Mouse (Mus musculus): Measurements from ENCODE around the gene Mmd.

DNA sequence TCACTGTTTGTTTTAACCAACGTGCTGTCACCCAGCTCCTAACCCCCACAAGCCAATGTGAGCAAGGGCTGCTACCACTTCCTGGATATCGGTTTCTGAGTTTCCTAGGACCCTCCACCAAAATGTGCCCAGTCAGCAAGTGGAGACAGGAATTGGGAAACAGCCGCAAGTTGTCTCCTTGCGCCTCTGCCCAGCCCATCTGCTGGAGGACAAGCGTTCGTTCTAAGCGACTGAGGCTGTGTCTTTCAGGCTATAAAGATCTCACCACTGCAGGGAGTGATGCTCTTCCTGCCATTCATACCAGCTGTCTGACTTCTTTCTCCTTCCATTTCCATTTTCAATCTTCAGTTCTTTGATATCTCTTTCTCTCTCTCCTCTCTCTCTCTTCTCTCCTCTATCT, 71.7 kb downstream of the Mmd start:
- TF ChIP-seq CTCF (IDR thresholded peaks at IDR 0.05; ENCODE audit: borderline replicate concordance, extremely low read depth, insufficient read depth, insufficient read length) (no peak), POLR2A (IDR thresholded peaks at IDR 0.05; ENCODE audit: borderline replicate concordance, extremely low read depth, insufficient read depth, insufficient read length, poor library complexity, severe bottlenecking) (no peak)
